Mouse (Mus musculus) G1E (cell line): Measurements from ENCODE around the gene Tjap1. TPM values are rescaled to one million over a fixed set of nuclear protein-coding genes. Genes with fewer than 3 reads are reported as not detected.
A peak's percentile ranks its signal among the peaks of the same experiment; 100 is the strongest.

Experiments used
- ATAC-seq: 2 replicates; pipeline ENCODE4 v1.8.0; 2016; ENCODE audit warnings: mild to moderate bottlenecking; ENCODE audit not compliant: insufficient number of reproducible peaks, poor library complexity, low FRiP score, severe bottlenecking; ENCODE audit errors: extremely low read depth
- DNase-seq: peaks from one replicate; pipeline ENCODE4 v3.0.0; 2012; ENCODE audit warnings: low spot score
- H3K27me3 ChIP-seq: 2 replicates; pipeline ENCODE4 v1.6.1; 2012; ENCODE audit warnings: mild to moderate bottlenecking, low read length, inconsistent platforms; ENCODE audit not compliant: insufficient read depth
- H3K36me3 ChIP-seq: replicated peaks from 2 replicates; pipeline ENCODE3; 2012; ENCODE audit warnings: mild to moderate bottlenecking, inconsistent platforms
- H3K4me1 ChIP-seq: 2 replicates; pipeline ENCODE4 v1.6.1; 2012; ENCODE audit warnings: low read depth, low read length, inconsistent platforms, mixed read lengths; ENCODE audit not compliant: insufficient read depth
- H3K4me3 ChIP-seq: 2 replicates; pipeline ENCODE4 v1.5.1; 2012; ENCODE audit warnings: low read depth, mild to moderate bottlenecking, inconsistent platforms, low read length, moderate library complexity, mixed read lengths
- H3K9me3 ChIP-seq: replicated peaks from 2 replicates; pipeline ENCODE4 v1.6.1; 2012; ENCODE audit warnings: inconsistent platforms
- CTCF ChIP-seq: IDR thresholded peaks from 2 replicates; pipeline ENCODE4 v1.5.1; 2012; ENCODE audit warnings: low read depth, low read length, inconsistent platforms, mixed read lengths
- GATA1 ChIP-seq: IDR thresholded peaks from 2 replicates; pipeline ENCODE4 v1.6.1; 2012; ENCODE audit warnings: borderline replicate concordance, low read length, inconsistent platforms, mixed read lengths
- GATA2 ChIP-seq: IDR thresholded peaks from 2 replicates; pipeline ENCODE4 v1.6.1; 2012; ENCODE audit warnings: low read depth, low read length, inconsistent platforms, borderline replicate concordance
- POLR2AphosphoS5 ChIP-seq: IDR thresholded peaks from 2 replicates; pipeline ENCODE4 v1.6.1; 2012; ENCODE audit warnings: low read depth, low read length, inconsistent platforms; ENCODE audit not compliant: insufficient replicate concordance
- TAL1 ChIP-seq: conservative IDR thresholded peaks from 2 replicates; pipeline ENCODE4 v1.6.1; 2012; ENCODE audit warnings: low read depth, low read length, inconsistent platforms, mixed read lengths
- polyA plus RNA-seq: library from polyadenylated mRNA; stranded (reverse); fragments of >175 nt; gene quantifications from 2 replicates; pipeline ENCODE4 v1.2.3, GENCODE M21; 2012
- total RNA-seq, 2 experiments: library from RNA; stranded (forward) in 1 of 2; stranded (reverse) in 1 of 2; fragments of 200-1000 nt in 1 of 2; fragments of >200 nt in 1 of 2; fragmentation: Nextera tagmentation in 1 of 2; gene quantifications; 2 replicates each; pipeline ENCODE4 v1.2.3; 2014 to 2017

Tjap1 gene
- total and polyA plus RNA-seq, 3 experiments = 12.9 to 110 (median 48.1) TPM

DNA sequence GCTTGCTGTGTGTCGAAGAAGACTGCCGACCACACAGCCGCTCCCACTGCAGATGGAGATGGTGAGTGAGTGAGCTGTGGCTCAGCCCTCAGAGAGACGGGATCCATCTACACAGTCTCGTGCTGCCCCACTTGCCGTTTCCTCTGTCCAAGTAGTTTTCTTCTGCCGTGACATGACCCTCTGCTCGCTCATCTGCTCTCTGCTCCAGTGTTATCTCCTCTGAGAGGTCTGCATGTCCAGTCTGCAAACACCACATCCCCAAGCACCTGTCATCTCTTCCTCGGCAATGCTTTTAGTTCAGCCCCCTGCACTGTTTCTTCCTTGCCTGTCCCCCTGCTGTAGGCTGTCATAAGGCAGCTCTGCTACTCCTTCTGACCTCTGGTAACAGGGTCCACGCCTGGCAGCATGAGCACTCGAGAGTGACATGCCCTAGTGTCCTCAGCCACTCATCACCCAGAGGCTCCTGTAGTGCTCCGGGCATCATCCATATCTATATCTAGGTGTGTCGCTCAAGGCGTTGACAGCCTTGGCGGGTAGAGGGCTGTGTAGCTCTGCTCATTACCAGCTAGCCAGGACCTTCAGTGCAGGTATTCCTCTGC, 43.2 kb downstream of the Tjap1 start:
- ATAC-seq = no peak
- H3K36me3 ChIP-seq = peaks cover 95% of the 10 kb centered on the region
- H3K27me3 ChIP-seq = no peaks in the 10 kb centered on the region

GRCm38 (mm10) chr17:46237480-46237879, 45.3 kb downstream of the Tjap1 start:
- Histone ChIP-seq H3K4me1 (peaks cover 53% of the 10 kb centered on the region), H3K36me3 (peaks cover 94% of the 10 kb centered on the region), H3K9me3 (no peaks in the 10 kb centered on the region), H3K4me3 (no peak overlapping the region; the same call in 1 of the 2 replicates), H3K27me3 (no peaks in the 10 kb centered on the region)
- DNase-seq (no peak), ATAC-seq (no peak)
- no peak for TF ChIP-seq TAL1
- no peak for TF ChIP-seq GATA1
- TF ChIP-seq GATA2 = no peak
- no peak for TF ChIP-seq POLR2AphosphoS5
- TF ChIP-seq CTCF = no peak

More for the DNA sequence above, 43.2 kb downstream of the Tjap1 start:
- no peak for DNase-seq
- H3K4me1 ChIP-seq = peaks cover 64% of the 10 kb centered on the region
- TF ChIP-seq TAL1 (no peak), GATA2 (no peak), POLR2AphosphoS5 (no peak), GATA1 (no peak), CTCF (no peak)
- no peak overlapping the region for H3K4me3 ChIP-seq
- H3K9me3 ChIP-seq = no peaks in the 10 kb centered on the region

DNA sequence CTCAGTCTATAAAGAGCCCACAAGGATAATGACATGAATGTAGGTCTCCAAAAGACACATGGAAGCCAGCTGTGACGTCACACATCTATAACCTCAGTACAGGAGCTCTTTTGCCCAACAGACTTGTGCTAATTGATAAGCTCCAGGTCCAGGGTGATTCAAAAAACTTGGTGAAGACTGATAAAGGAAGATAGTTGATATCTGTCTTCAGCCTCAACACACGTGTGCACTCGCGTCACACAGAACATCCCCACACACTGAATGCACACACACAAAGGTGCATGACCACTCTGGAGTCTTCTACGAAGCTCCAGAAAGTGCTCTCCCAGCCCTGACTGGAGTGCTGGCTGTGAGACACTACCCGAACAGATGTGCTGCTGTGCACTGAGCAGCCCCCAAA, 45.7 kb downstream of the Tjap1 start:
- peaks cover 90% of the 10 kb centered on the region for H3K36me3 ChIP-seq
- no peaks in the 10 kb centered on the region for H3K27me3 ChIP-seq
- peak; percentile 41 for TF ChIP-seq TAL1
- TF ChIP-seq GATA1 = no peak
- ATAC-seq (peak; percentile 35; the same call in 1 of the 2 replicates), DNase-seq (no peak)
- no peaks in the 10 kb centered on the region for H3K9me3 ChIP-seq
- peaks cover 49% of the 10 kb centered on the region for H3K4me1 ChIP-seq
- no peak overlapping the region; the same call in 1 of the 2 replicates for H3K4me3 ChIP-seq

DNA sequence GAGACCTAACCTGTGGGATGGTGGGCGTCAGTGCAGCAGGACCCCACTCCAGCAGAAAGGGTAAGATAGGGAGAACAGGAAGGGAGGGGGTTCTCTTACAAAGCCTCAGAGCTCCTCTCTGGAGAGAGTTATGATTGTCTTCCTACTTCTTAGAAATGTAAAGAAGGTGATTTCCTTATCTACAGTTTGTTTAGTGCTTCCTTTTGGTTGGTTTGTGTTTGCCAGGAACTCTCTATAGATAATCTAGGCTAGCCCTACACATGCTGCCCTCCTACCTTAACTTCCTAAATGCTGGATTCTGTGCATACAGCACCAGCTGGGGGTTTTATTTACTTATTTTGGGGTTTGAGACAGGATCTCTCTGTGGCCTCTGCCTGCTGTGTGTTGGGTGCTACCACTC, 46.8 kb downstream of the Tjap1 start:
- no peak for DNase-seq
- H3K36me3 ChIP-seq = peaks cover 87% of the 10 kb centered on the region
- H3K4me3 ChIP-seq = no peak overlapping the region
- no peak for ATAC-seq
- no peaks in the 10 kb centered on the region for H3K27me3 ChIP-seq
- H3K4me1 ChIP-seq = peaks cover 40% of the 10 kb centered on the region
- TF ChIP-seq CTCF (no peak), GATA1 (no peak), TAL1 (no peak), GATA2 (no peak), POLR2AphosphoS5 (no peak)
- no peaks in the 10 kb centered on the region for H3K9me3 ChIP-seq

DNA sequence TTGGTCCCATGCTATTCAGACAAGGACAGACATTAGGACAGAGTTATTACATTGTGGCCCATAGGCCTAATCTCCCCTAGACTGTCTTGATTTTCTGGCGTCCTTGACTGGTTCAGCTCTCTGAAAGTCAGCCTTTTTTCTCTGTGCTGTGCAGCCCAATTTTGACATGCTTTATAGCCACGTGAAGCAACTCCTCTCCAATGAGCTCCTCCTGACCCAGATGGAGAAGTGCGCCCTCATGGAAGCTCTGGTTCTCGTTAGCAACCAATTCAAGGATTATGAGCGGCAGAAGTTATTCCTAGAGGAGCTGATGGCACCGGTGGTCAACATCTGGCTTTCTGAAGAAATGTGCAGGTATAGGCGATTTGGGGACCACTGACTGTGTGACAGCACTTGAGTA, 55.2 kb downstream of the Tjap1 start:
- Histone ChIP-seq H3K36me3 (peaks cover 93% of the 10 kb centered on the region), H3K9me3 (no peaks in the 10 kb centered on the region), H3K4me1 (no peaks in the 10 kb centered on the region), H3K4me3 (no peak overlapping the region), H3K27me3 (no peaks in the 10 kb centered on the region)
- TF ChIP-seq GATA2 (no peak), CTCF (no peak), GATA1 (no peak), POLR2AphosphoS5 (no peak), TAL1 (no peak)
- DNase-seq = no peak
- ATAC-seq = no peak

- Histone ChIP-seq H3K4me3 (no peak overlapping the region), H3K36me3 (peaks cover 100% of the 10 kb centered on the region), H3K27me3 (no peaks in the 10 kb centered on the region), H3K4me1 (no peaks in the 10 kb centered on the region; the same call in 1 of the 2 replicates), H3K9me3 (no peaks in the 10 kb centered on the region)
- no peak for DNase-seq
- TF ChIP-seq GATA1 (no peak), CTCF (no peak), TAL1 (no peak), POLR2AphosphoS5 (no peak), GATA2 (no peak)
- ATAC-seq = no peak
Observed at GRCm38 (mm10) chr17:46221601-46222000, 61.2 kb downstream of the Tjap1 start.
